Mouse (Mus musculus) thymus, postnatal 0 days (tissue): ENCODE measurements around the gene Rpl23. TPM values are rescaled to one million over a fixed set of nuclear protein-coding genes. Genes with fewer than 3 reads are reported as not detected.

Source experiments
- DNase-seq: peaks from one replicate; pipeline ENCODE4 v3.0.0-alpha.2; 2015; ENCODE audit warnings: low spot score
- polyA plus RNA-seq: library from polyadenylated mRNA; unstranded; fragments of >200 nt; fragmentation: Nextera tagmentation; extraction: Ambion mirVana; gene quantifications from 2 replicates; pipeline ENCODE4 v1.2.1, GENCODE M21; 2015

The Rpl23 gene
- 766 and 768 TPM in 2 replicates for polyA plus RNA-seq

- DNase-seq = peak; percentile 97
Measured at GRCm38 (mm10) chr11:97781832-97782563, at the start of gene Rpl23. TSS of gene Rpl23 (minus strand) at chr11:97782437.

DNA sequence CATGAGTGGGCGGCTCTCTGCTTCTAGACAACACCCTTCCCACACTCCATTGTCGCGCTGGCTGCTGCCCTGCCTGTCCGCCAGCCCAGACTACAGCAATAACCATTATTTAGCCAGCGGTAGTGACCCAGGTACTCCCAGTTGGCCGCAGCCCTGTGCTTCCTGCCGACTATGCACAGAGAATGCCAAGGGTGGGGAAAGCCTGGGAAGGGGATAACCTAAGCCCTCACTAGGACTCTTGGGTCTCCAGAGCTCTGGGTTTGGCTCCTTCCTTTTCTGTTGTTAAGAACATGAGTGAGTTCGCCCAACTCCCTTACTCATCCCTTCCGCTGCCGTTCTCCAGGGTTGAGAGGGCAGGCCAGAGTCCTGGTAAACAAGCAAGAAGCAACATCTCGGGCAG is 49.8 kb upstream of the Rpl23 start:
- no peak for DNase-seq

DNA sequence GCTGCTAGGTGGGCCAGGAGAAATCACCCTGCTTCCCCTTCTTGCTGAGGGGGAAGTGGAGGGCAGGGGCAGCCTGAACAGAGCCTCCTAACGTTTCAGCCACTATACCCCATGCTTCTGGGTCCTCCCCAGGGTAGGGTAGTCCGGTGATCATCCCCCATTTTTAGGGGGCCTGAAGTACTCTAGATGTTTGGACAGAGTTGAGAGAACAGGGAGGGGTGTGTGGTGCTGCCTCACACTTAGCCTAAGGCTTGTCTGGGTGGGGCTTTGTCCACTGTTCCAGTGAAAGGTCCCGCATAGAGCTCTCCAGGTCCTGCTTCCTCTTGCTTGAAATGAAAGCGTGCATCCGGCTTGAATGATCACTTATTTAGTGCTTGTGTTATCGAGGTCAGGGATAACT is 48.3 kb upstream of the Rpl23 start:
- no peak for DNase-seq

GRCm38 (mm10) chr11:97829913-97830476 is 47.8 kb upstream of the Rpl23 start:
- no peak for DNase-seq

GRCm38 (mm10) chr11:97829365-97829764 is 47.1 kb upstream of the Rpl23 start:
- DNase-seq = no peak

GRCm38 (mm10) chr11:97827654-97828053 is 45.4 kb upstream of the Rpl23 start:
- DNase-seq = no peak

DNA sequence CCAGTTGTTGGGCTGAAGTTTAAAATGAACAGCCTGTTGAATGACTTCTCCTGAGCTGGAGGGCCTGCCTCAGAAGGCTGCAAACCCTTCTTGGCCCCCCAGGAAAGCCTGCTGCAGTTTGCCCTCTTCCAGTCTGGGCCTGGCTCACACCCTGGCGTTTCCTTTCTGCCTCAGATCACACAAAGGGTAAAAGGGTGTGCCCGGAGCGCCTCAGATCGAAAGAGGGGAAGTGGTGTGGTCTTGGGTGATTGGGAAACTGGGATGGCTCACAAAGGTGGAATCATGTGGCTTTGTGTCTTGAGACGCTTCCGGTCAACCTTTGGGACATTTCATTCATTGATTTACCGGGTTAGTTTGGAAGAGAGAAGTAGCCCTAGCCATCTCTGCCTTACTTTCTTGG is 44.2 kb upstream of the Rpl23 start:
- peak; percentile 42 for DNase-seq

- DNase-seq = peak; percentile 71
Measured at GRCm38 (mm10) chr11:97825971-97826370, 43.7 kb upstream of the Rpl23 start.

DNA sequence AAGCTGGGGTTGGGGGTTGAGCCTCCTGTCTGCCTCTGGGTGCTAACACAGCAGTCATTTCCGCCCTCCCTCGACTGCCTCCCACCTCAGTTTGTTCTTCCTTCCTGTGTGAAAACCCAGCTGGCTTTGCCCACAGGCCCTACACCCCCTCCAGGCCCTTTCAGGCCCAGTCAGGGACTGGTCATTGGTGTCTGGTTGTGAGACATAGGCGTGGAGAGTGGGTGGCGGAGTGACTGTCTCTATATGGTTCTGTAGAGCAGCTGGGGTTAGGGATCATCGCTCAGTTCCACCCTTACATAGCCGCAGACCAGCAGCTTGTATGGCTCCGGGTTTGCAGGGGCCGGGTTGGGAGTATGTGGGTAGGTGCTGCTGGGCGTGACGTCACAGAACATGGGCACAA is 43.1 kb upstream of the Rpl23 start:
- DNase-seq = peak; percentile 85

- DNase-seq = no peak
Measured at GRCm38 (mm10) chr11:97824895-97825294, 42.7 kb upstream of the Rpl23 start.

DNA sequence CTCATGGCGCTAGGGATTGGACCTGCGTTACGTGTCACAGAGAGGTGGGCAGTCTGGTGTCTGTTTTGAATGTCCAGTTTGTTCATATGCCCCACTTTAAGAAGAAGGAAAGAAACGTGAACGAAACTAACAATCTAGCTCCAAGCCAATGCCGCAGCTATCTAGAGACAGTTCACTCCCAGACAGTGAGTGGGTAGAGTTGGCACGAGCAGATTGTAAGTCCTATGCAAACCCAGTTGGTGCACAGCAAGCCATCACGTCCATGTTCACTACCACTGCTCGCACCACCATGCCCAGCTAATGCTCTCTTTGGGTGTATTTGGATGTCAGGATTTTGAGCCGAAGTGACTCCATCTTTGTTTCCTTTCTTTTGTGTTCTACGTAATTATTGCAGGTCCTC is 41.9 kb upstream of the Rpl23 start:
- no peak for DNase-seq

- no peak for DNase-seq
Measured at GRCm38 (mm10) chr11:97822840-97823603, 40.8 kb upstream of the Rpl23 start.

- no peak for DNase-seq
Measured at GRCm38 (mm10) chr11:97821401-97822064, 39.3 kb upstream of the Rpl23 start.

GRCm38 (mm10) chr11:97820840-97821239 is 38.6 kb upstream of the Rpl23 start:
- DNase-seq = no peak

DNA sequence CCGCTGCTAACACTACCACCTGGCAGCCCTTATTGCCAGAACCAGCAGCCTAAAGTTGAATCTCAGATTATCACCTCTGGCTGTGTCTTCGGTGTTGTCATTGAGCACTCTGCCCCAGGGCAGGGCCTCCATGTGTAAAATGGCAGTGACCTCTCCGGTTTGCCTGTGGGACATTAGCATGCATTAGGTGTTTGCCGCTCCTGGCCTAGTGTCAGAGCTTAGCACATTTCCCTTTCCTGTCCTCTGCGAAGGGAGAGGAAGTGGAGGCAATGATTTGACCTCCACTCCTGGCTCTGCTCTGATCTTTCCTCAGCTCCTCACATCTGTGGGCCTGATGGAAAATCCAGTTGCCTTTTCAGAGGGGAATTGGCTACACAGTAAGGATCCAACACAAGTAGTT is 37.7 kb upstream of the Rpl23 start:
- no peak for DNase-seq

GRCm38 (mm10) chr11:97819102-97819501 is 36.9 kb upstream of the Rpl23 start:
- no peak for DNase-seq

GRCm38 (mm10) chr11:97818571-97818970 is 36.3 kb upstream of the Rpl23 start:
- DNase-seq = no peak

GRCm38 (mm10) chr11:97818003-97818402 is 35.8 kb upstream of the Rpl23 start:
- DNase-seq = no peak

DNA sequence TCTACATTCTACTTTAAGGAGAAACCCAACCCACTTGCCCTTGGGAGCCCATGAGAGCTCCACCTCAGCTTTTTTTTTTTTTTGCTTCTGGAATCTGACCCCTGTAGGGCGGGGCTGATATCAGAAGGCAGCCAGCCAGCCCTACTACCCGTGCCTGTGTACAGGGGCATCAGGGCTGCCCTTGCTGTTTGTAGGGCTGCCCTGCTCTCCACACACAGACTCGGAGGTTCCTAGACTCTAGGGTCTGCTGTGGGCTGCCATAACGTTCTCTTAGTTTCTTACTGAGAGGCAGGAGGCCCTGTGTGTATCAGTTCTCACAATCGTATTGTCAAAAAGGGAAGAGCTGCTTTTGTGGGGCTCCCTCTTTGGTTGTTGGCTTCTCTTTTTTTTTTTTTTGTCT is 35.1 kb upstream of the Rpl23 start:
- DNase-seq = no peak

- no peak for DNase-seq
Measured at GRCm38 (mm10) chr11:97816916-97817315, 34.7 kb upstream of the Rpl23 start.

GRCm38 (mm10) chr11:97816176-97816575 is 33.9 kb upstream of the Rpl23 start:
- no peak for DNase-seq

GRCm38 (mm10) chr11:97815736-97816135 is 33.5 kb upstream of the Rpl23 start:
- no peak for DNase-seq
